Mouse (Mus musculus): ENCODE data around the gene Clec2g. TPM values are rescaled to one million over a fixed set of nuclear protein-coding genes. Genes with fewer than 3 reads are reported as not detected.
"Not testable (repeated sequence)": the region's sequence is repeated elsewhere in the genome, so short reads cannot be mapped to it uniquely, and the experiment has no call there.

Gene Clec2g
- total and polyA plus RNA-seq, 3 experiments = 0.16 TPM; not detected in 2

DNA sequence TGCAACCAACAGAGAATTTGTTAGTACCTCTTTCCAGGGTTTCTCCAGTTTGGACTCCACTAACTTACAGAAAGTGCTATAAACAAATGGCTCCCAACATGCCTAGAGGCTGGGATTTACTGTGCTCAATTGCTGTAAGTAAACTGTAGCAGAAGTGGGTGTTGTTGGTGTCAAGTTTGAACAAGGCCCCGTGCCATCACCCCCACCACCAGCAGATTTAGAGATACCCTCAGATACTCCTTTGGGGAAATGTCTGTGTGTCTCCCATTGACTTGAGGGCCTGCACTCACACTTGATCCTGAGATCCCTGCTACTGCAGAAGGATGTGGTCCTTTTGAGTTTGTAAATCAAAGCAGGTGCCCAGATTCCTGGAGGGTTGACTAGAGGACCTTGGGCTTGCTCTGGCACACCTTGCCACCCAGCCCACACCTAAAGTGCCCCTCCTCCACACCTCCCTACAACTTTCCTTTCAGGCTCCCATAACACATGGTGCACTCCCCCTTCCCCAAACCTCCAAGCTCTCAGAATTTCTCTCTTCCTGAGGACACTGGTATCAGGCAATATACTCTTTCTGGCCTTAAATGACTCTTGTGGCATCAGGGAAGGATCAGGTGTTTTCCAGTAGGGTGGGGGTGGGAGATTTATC lies 37.3 kb downstream of the Clec2g start:
- no peaks in the 10 kb centered on the region for H3K36me3 ChIP-seq (replicated peaks)
- ATAC-seq (ENCODE audit: extremely low read depth, insufficient number of reproducible peaks, low FRiP score, poor library complexity, severe bottlenecking) = no peak
- H3K9me3 ChIP-seq (replicated peaks) = peaks cover 24% of the 10 kb centered on the region
- no peak overlapping the region for H3K4me3 ChIP-seq (ENCODE audit: low read depth, low read length)
- H3K27me3 ChIP-seq (ENCODE audit: insufficient read depth, low read length) = no peaks in the 10 kb centered on the region
- DNase-seq (ENCODE audit: low spot score) = no peak
- no peak for TF ChIP-seq TAL1 (conservative IDR thresholded peaks at IDR 0.05; ENCODE audit: low read depth, low read length)
- no peak for TF ChIP-seq GATA2 (IDR thresholded peaks at IDR 0.05; ENCODE audit: borderline replicate concordance, low read depth, low read length)
- no peak for TF ChIP-seq POLR2AphosphoS5 (IDR thresholded peaks at IDR 0.05; ENCODE audit: insufficient replicate concordance, low read depth, low read length)
- no peak for TF ChIP-seq GATA1 (IDR thresholded peaks at IDR 0.05; ENCODE audit: borderline replicate concordance, low read length)
- TF ChIP-seq CTCF (IDR thresholded peaks at IDR 0.05; ENCODE audit: low read depth, low read length) = no peak
- H3K4me1 ChIP-seq (ENCODE audit: insufficient read depth, low read depth, low read length) = no peaks in the 10 kb centered on the region

DNA sequence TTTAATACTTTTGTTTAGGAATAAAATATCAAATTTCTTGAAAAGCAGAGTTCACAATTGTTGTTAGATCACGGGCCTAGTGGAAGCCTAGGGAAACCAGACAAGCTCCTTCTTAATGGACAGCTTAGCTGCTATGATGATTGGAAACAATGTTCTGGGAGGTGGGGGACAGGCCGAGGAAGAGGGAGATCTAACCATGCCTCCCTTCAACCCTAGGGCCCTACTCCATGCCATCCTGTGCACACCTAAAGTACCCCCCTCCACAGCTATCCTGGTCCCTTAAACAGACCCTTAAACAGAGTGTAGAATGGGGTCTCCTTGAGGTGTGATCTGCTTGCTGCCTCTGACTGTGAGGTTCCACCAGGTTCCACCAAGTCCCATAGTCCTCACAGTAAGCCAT lies 38.0 kb downstream of the Clec2g start:
- Histone ChIP-seq H3K4me3 (ENCODE audit: low read depth, low read length) (no peak overlapping the region), H3K9me3 (replicated peaks) (peaks cover 29% of the 10 kb centered on the region), H3K4me1 (ENCODE audit: insufficient read depth, low read depth, low read length) (no peaks in the 10 kb centered on the region), H3K27me3 (ENCODE audit: insufficient read depth, low read length) (no peaks in the 10 kb centered on the region), H3K36me3 (replicated peaks) (no peaks in the 10 kb centered on the region)
- TF ChIP-seq CTCF (IDR thresholded peaks at IDR 0.05; ENCODE audit: low read depth, low read length) (no peak), GATA1 (IDR thresholded peaks at IDR 0.05; ENCODE audit: borderline replicate concordance, low read length) (no peak), POLR2AphosphoS5 (IDR thresholded peaks at IDR 0.05; ENCODE audit: insufficient replicate concordance, low read depth, low read length) (no peak), GATA2 (IDR thresholded peaks at IDR 0.05; ENCODE audit: borderline replicate concordance, low read depth, low read length) (no peak), TAL1 (conservative IDR thresholded peaks at IDR 0.05; ENCODE audit: low read depth, low read length) (no peak)
- DNase-seq (ENCODE audit: low spot score) = no peak
- ATAC-seq (ENCODE audit: extremely low read depth, insufficient number of reproducible peaks, low FRiP score, poor library complexity, severe bottlenecking) = no peak

DNA sequence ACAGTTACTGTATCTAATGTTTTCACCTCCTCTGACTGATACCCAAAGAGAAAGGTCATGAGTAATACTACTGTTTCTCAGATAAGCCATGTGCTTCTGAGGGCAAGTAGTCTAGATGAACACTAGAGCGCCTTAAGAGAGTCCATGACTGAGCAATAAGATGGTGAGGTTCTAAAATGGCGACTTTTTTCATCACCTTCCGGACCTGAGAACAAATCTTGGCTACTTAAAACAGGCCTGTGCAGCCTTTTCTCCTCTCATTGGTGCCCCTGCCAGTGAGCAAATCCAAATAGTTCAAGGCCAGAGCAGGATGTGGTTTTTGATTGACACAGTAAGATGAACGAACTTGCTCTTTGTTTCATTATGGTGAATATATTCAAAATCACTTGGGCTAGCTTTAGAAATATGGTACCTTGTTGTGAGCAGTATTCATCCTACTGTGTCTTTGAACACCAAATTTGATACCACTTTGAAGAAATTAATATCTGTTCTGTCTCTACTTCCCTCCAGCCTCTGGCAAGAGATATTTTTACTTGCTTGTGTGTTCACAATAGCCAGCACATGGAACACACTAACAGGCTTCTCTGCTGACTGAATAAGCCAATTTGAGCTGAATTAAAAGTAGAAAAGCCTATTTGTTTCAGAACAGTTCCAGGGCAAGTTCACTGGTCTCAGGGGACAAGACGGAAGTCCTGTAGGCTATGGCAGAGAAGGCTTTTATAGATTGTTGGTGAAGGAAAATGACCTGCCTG lies 38.7 kb downstream of the Clec2g start:
- TF ChIP-seq POLR2AphosphoS5 (IDR thresholded peaks at IDR 0.05; ENCODE audit: insufficient replicate concordance, low read depth, low read length) = no peak
- no peak for TF ChIP-seq TAL1 (conservative IDR thresholded peaks at IDR 0.05; ENCODE audit: low read depth, low read length)
- no peak for TF ChIP-seq CTCF (IDR thresholded peaks at IDR 0.05; ENCODE audit: low read depth, low read length)
- TF ChIP-seq GATA1 (IDR thresholded peaks at IDR 0.05; ENCODE audit: borderline replicate concordance, low read length) = no peak
- no peak for TF ChIP-seq GATA2 (IDR thresholded peaks at IDR 0.05; ENCODE audit: borderline replicate concordance, low read depth, low read length)
- Histone ChIP-seq H3K27me3 (ENCODE audit: insufficient read depth, low read length) (no peaks in the 10 kb centered on the region), H3K4me3 (ENCODE audit: low read depth, low read length) (no peak overlapping the region), H3K9me3 (replicated peaks) (peaks cover 31% of the 10 kb centered on the region), H3K4me1 (ENCODE audit: insufficient read depth, low read depth, low read length) (no peaks in the 10 kb centered on the region), H3K36me3 (replicated peaks) (no peaks in the 10 kb centered on the region)
- ATAC-seq (ENCODE audit: extremely low read depth, insufficient number of reproducible peaks, low FRiP score, poor library complexity, severe bottlenecking) = no peak
- DNase-seq (ENCODE audit: low spot score) = no peak

- DNase-seq (ENCODE audit: low spot score) (no peak), ATAC-seq (ENCODE audit: extremely low read depth, insufficient number of reproducible peaks, low FRiP score, poor library complexity, severe bottlenecking) (no peak)
- Histone ChIP-seq H3K36me3 (replicated peaks) (no peaks in the 10 kb centered on the region), H3K4me3 (ENCODE audit: low read depth, low read length) (no peak overlapping the region), H3K9me3 (replicated peaks) (peaks cover 35% of the 10 kb centered on the region), H3K27me3 (ENCODE audit: insufficient read depth, low read length) (no peaks in the 10 kb centered on the region), H3K4me1 (ENCODE audit: insufficient read depth, low read depth, low read length) (no peaks in the 10 kb centered on the region)
- TF ChIP-seq GATA2 (IDR thresholded peaks at IDR 0.05; ENCODE audit: borderline replicate concordance, low read depth, low read length) (no peak), TAL1 (conservative IDR thresholded peaks at IDR 0.05; ENCODE audit: low read depth, low read length) (no peak), POLR2AphosphoS5 (IDR thresholded peaks at IDR 0.05; ENCODE audit: insufficient replicate concordance, low read depth, low read length) (no peak), GATA1 (IDR thresholded peaks at IDR 0.05; ENCODE audit: borderline replicate concordance, low read length) (no peak), CTCF (IDR thresholded peaks at IDR 0.05; ENCODE audit: low read depth, low read length) (no peak)
These were observed 39.2 kb downstream of the Clec2g start for GRCm38 (mm10) chr6:128973439-128973697.

- ATAC-seq (ENCODE audit: extremely low read depth, insufficient number of reproducible peaks, low FRiP score, poor library complexity, severe bottlenecking); H3K36me3 ChIP-seq (replicated peaks); H3K4me3 ChIP-seq (ENCODE audit: low read depth, low read length); H3K27me3 ChIP-seq (ENCODE audit: insufficient read depth, low read length); H3K4me1 ChIP-seq (ENCODE audit: insufficient read depth, low read depth, low read length); DNase-seq (ENCODE audit: low spot score): not testable (repeated sequence)
- H3K9me3 ChIP-seq (replicated peaks) = peaks cover 31% of the 10 kb centered on the region
These were observed 40.7 kb downstream of the Clec2g start for GRCm38 (mm10) chr6:128974850-128975249.

DNA sequence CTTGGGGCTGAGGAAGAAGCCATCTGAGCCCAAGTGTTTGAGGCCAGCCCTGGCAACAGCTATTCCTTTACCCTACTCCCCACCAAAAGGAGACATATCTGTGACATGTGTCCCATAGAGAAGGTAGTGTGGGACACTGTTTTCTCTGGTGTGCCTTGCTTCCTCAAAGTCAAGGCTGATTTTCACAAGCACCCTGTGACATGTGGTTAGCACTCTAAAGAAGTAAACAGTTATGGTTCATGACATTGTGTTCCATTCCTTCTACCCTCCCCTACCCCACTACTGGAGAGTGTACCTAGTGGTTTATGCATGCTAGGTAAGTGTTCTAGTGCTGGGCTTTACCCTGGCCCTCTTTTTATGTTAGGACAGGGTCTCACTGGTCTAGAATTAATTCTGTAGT lies 42.0 kb downstream of the Clec2g start:
- no peak for TF ChIP-seq TAL1 (conservative IDR thresholded peaks at IDR 0.05; ENCODE audit: low read depth, low read length)
- TF ChIP-seq GATA1 (IDR thresholded peaks at IDR 0.05; ENCODE audit: borderline replicate concordance, low read length) = no peak
- TF ChIP-seq GATA2 (IDR thresholded peaks at IDR 0.05; ENCODE audit: borderline replicate concordance, low read depth, low read length) = no peak
- TF ChIP-seq POLR2AphosphoS5 (IDR thresholded peaks at IDR 0.05; ENCODE audit: insufficient replicate concordance, low read depth, low read length) = no peak
- TF ChIP-seq CTCF (IDR thresholded peaks at IDR 0.05; ENCODE audit: low read depth, low read length) = no peak
- H3K4me1 ChIP-seq (ENCODE audit: insufficient read depth, low read depth, low read length) = no peaks in the 10 kb centered on the region
- ATAC-seq (ENCODE audit: extremely low read depth, insufficient number of reproducible peaks, low FRiP score, poor library complexity, severe bottlenecking) = no peak
- no peaks in the 10 kb centered on the region for H3K36me3 ChIP-seq (replicated peaks)
- peaks cover 32% of the 10 kb centered on the region for H3K9me3 ChIP-seq (replicated peaks)
- no peak overlapping the region for H3K4me3 ChIP-seq (ENCODE audit: low read depth, low read length)
- H3K27me3 ChIP-seq (ENCODE audit: insufficient read depth, low read length) = no peaks in the 10 kb centered on the region
- DNase-seq (ENCODE audit: low spot score) = no peak

GRCm38 (mm10) chr6:128981951-128982541 lies 47.9 kb downstream of the Clec2g start:
- not testable (repeated sequence) for DNase-seq (ENCODE audit: low spot score); ATAC-seq (ENCODE audit: extremely low read depth, insufficient number of reproducible peaks, low FRiP score, poor library complexity, severe bottlenecking)

More at GRCm38 (mm10) chr6:128981951-128982541, 47.9 kb downstream of the Clec2g start:
- not testable (repeated sequence) for H3K4me1 ChIP-seq (ENCODE audit: insufficient read depth, low read depth, low read length); H3K27me3 ChIP-seq (ENCODE audit: insufficient read depth, low read length); H3K4me3 ChIP-seq (ENCODE audit: low read depth, low read length); H3K36me3 ChIP-seq (replicated peaks)
- peaks cover 14% of the 10 kb centered on the region for H3K9me3 ChIP-seq (replicated peaks)

Measured in G1E (cell line).